Mouse (Mus musculus) cerebellum, postnatal 14 days (tissue): ENCODE measurements around the gene Idh3a.
"Not testable (repeated sequence)": the region's sequence is repeated elsewhere in the genome, so short reads cannot be mapped to it uniquely, and the experiment has no call there.

Source experiments
- DNase-seq, 2 experiments: peaks; one replicate each; pipeline ENCODE4 v3.0.0; 2021; ENCODE audit warnings: mixed read lengths in 2 of 2

Idh3a gene

DNA sequence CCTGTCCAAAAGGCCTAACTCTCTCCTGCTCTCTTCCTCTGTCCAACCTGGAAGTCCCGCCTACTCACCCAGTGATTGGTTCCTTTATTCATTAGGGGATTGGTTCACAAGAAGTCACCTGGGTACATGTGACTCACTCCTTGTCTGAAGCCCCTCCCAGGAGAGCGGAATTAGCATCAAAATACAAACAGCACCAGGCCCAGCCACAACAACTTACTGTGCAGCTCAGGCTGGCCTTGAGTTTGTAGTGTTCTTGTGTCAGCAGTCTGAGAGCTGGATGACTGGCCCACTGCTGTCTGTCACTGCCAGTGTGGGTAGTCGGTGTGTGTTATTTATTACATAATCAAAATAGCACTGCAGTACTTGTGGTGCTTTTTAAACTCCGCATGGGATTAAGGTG lies 7.5 kb downstream of the Idh3a start:
- not testable (repeated sequence) for DNase-seq

GRCm38 (mm10) chr9:54596752-54597465 lies 10.8 kb downstream of the Idh3a start:
- DNase-seq, result no peak

- DNase-seq, result no peak
These were observed 16.3 kb downstream of the Idh3a start for GRCm38 (mm10) chr9:54602386-54602785.

DNA sequence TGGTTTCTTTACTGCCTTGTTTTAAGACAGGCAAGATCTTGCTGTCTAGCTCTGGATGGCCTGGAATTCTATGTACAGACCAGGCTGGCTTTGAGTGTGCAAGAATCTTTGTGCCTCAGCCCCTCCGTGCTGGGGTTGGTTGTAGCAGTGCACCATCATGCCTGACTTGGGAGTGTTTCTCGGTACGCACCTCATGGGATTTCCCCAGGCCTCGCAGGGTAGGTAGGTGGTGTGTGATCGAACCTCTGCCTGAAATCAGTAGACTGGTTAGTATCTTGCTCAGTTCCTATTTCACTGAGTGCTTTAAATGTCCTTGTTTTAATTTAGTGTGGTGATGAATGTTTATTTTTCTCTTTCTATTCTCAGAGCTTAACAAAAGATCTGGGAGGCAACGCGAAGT lies 16.8 kb downstream of the Idh3a start:
- DNase-seq, result no peak

- no peak for DNase-seq
These were observed 18.1 kb downstream of the Idh3a start for GRCm38 (mm10) chr9:54604131-54604654.

DNA sequence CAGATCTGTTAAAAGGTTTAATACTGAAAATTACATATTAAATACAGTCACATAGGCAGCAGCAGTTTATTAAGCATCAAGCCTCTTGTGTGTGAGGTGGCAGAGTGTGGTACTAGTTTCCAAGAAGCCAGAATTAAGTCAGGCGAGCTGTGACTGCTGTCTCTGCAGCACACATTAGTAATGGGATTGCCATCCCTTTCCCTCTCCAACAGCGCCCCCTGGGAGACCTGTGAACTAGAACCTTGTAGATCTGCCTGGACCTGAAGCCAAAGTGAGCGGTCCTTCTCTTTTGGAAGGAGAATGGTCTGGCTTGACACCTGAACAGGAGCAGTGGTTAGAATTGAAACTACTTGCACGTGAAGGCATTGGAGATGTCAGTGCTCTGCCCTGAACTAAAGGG lies 18.8 kb downstream of the Idh3a start:
- peak; percentile 72 to 90 for DNase-seq

- DNase-seq, result no peak
These were observed 26.7 kb downstream of the Idh3a start for GRCm38 (mm10) chr9:54612781-54613191.

DNA sequence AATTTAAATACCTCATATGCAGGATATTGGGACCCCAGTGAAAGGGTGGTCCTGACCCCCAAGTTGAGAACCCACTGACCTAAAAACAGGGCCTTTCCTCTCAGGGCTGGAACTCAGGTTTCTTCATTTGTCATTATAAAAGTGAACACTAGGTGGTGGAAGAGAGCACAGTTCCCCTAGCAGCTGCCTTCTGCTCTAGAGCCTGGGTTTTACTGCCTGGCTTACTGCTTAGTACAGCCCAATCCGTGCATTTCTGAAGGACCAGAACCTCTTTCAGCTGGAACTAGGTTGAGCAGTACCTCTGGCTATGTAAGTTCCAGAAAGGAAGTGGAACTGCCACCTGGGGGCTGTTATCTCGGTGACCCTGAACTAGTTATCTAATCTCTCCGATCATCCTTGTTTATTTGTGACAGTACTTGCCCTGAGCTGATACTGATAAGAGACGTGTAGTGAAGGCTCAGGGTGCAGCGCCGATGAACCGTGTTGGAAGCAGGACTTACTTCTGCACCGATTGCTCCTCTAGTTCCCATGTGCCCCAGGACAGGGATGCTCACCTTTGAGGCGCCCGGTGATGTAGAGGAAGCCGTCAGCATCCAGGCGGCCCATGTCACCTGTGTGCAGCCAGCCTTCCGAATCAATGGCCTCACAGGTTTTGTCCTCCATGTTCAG lies 28.2 kb downstream of the Idh3a start:
- DNase-seq, result peak; percentile 51 to 77

DNA sequence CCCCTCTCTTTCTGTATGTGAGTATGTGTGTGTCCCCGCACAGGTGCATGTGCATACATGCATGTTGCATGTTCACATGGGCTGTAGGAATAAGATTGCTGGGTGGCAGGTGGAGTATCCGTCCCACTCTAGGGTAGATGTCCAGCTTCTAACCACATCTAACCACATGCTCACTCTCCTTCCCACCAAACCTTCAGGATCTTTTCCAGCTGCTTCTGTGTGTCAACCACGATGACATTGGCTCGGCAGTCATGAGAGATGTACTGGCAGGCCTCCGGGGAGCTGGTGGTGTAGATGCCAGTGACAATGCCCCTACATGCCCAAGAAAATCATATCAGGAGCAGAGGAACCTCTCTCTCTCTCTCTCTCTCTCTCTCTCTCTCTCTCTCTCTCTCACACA lies 41.1 kb downstream of the Idh3a start:
- DNase-seq, result no peak

GRCm38 (mm10) chr9:54628752-54629151 lies 42.6 kb downstream of the Idh3a start:
- DNase-seq, result peak; percentile 49 to 57

- DNase-seq, result peak; percentile 67
These were observed 43.6 kb downstream of the Idh3a start for GRCm38 (mm10) chr9:54629613-54630261.

DNA sequence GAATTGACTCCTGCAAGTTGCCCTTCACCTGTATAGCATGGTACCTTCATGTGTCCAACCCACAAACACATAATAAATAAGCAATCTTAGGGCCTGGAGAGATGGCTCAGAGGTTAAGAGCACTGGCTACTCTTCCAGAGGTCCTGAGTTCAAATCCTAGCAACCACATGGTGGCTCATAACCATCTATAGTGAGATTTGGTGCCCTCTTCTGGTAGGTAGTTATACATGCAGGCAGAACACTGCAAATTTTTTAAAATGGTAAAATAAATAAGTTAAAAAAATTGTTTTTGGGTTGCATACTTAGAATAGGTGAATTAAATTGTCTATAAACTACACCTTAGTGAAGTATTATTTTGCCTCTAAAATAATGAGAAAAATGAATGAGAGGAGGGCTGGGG lies 44.8 kb downstream of the Idh3a start:
- no peak for DNase-seq

- DNase-seq, result no peak
These were observed 47.3 kb downstream of the Idh3a start for GRCm38 (mm10) chr9:54633401-54633800.

DNA sequence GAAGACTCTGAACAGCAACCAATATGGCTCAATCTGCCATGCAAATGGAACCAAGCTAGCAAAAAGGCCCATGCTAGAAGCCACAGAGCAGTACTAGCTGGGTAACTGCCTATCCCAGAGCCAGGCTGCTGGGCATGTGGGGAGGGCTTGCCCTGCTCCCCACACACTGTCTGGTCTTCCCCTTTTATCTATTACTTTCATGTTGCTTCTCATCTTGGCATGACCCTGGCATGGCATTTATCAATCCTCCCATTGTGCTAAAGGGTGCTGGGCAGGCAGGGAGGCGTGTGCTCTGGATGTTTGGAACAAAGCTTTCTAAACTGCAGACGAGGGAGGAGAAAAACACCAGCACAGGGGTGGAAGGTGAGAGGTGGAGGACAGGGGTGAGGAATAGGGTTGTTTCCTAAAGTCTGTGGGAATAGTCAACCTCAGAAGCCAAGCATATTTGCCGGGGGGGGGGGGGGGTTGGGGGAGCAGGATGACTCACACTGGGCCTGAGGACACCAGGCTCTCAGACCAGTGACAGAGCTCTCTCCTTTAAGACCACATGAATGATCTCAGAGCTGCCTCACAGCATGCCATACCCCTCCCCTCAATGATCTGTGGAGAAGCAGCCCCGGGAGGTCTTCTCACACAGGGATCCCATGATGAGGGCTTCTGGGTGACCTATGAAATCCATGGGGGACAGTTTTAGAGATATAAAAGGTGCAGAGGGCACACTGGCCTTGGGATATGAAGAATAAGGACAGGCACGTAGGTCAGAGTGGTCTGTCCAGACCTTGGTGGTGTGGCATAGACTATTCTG lies 51.6 kb downstream of the Idh3a start:
- no peak for DNase-seq

- DNase-seq, result no peak
These were observed 53.1 kb downstream of the Idh3a start for GRCm38 (mm10) chr9:54639192-54639591.

DNA sequence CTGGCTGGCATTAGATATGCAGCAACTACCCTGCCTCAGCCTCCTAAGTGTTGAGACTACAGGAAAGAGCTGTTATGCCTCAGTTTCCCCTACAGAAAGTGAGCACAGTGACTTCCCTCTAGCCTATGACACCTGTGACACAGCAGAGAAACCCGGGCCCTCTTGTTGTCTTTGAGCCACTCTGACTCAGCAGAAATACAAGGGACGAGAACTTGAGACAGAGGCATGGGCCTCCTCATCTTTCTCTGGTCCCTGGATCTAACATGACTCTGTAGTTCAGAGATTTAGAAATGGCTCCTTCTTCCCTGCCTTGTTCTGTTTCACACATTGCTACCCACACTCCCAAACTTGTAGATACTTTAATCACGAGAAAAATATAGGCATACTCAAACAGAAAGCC lies 55.4 kb downstream of the Idh3a start:
- no peak for DNase-seq

- no peak for DNase-seq
These were observed 56.0 kb downstream of the Idh3a start for GRCm38 (mm10) chr9:54642149-54642548.

DNA sequence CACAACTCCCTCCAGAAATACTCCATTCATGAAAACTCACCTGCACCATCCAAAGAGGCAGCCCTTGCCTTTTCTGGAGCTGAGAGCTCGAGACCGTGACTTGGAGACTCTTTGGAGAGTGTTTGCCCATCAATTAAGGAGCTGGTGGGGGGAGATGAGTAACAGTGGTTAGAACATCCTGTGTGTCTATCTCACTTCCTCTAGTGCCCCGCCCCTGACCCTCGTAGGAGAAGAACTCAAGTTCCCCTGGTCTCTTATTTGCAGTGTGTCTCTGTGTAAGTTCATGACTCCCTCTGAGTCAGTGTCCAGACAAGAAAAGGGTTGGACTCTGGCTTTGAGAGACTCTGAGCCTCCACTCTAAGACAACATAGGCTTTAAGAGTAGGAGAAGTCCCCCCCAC lies 56.4 kb downstream of the Idh3a start:
- DNase-seq, result no peak

DNA sequence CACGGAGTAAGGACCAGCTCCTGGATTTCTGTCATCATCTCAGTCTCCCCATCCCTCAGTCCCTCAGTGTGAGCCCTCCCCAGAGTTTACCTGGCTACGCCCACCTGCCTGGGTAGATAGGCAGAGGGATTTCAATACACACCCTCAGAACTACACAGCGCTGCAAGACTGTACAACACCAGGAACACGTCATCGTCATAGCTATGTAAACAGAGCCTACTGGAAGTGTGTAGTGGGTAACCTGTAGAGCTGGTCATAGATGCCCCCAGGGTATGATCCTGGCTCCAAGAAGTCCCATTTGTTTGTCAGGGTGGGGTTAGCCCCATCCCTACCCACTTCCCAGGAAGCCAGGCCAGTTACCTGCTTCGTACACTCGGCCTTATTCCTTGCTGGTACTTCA lies 57.0 kb downstream of the Idh3a start:
- DNase-seq, result no peak

DNA sequence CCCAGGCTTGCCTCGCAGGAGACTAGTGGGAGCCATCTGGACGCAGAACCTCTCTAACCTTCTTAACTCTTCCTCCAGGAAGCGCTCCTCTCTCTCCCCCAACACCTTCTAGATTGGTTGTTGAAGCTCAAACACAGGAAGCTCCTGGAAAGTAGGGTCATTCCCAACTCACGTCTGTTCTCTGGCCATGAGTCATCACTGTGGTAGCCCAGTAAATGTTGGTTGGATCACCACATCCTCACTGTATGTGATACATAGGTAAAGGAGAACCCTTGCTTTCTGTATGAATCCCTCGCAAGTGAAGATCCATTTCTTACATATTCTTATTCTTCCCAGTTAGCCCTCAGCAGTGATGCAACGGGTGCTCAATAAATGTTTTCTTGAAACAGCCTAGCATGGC lies 59.4 kb downstream of the Idh3a start:
- no peak for DNase-seq

- no peak for DNase-seq
These were observed 60.1 kb downstream of the Idh3a start for GRCm38 (mm10) chr9:54646252-54646651.

DNA sequence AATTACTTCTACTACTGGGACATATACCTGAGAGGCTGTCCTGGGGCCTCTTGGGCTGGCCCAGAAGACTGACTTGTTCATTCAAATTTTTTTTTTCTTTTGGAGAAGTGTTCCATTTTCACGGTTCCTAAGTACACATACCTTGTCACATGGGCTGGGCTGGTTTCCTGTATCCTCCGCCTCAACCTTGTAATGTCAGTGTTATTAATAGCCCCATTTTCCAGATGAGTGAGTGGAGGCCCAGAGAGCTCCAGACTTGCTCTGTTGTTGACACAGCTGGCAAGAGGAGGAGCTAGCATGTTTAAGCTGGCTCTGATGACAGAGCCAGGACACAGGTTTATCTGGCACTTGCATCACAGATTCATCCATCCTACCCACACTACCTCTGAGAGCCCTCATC lies 61.3 kb downstream of the Idh3a start:
- no peak for DNase-seq

- no peak for DNase-seq
These were observed 63.2 kb downstream of the Idh3a start for GRCm38 (mm10) chr9:54649360-54649759.
